Mouse (Mus musculus): ENCODE measurements around the gene Hscb. TPM values are rescaled to one million over a fixed set of nuclear protein-coding genes. Genes with fewer than 3 reads are reported as not detected.

Hscb gene
- polyA plus RNA-seq, 1 experiment: 31.3 TPM

GRCm38 (mm10) chr5:110780761-110781528, 58.6 kb downstream of the Hscb start:
- TF ChIP-seq CTCF (conservative IDR thresholded peaks at IDR 0.05; ENCODE audit: insufficient read depth, insufficient read length, low read depth, low read length) (no peak), POLR2A (IDR thresholded peaks at IDR 0.05; ENCODE audit: low read depth, low read length) (no peak)
- DNase-seq: no peak
- WGBS: 41% methylated on average over 10 of the region's 10 CpGs
- Histone ChIP-seq H3K4me3 (ENCODE audit: insufficient read depth, low read depth, low read length) (peak overlapping the region; percentile 64), H3K27me3 (replicated peaks; ENCODE audit: control insufficient read depth, insufficient read depth, low read length) (no peaks in the 10 kb centered on the region), H3K36me3 (ENCODE audit: control insufficient read depth, insufficient read depth, low read length) (no peaks in the 10 kb centered on the region), H3K27ac (ENCODE audit: insufficient read depth, low read depth, low read length) (peak overlapping the region; percentile 26; the same call in 1 of the 2 replicates), H3K4me1 (ENCODE audit: control insufficient read depth, insufficient read depth, low read length) (peaks cover 3% of the 10 kb centered on the region; the same call in 1 of the 2 replicates)

- 0 out of 2 replicates have a peak, but pooled peaks have one; percentile 3 for TF ChIP-seq CTCF (conservative IDR thresholded peaks at IDR 0.05; ENCODE audit: insufficient read depth, insufficient read length, low read depth, low read length)
- TF ChIP-seq POLR2A (IDR thresholded peaks at IDR 0.05; ENCODE audit: low read depth, low read length): no peak
- H3K4me1 ChIP-seq (ENCODE audit: control insufficient read depth, insufficient read depth, low read length): peaks cover 3% of the 10 kb centered on the region; the same call in 1 of the 2 replicates
- no peaks in the 10 kb centered on the region for H3K36me3 ChIP-seq (ENCODE audit: control insufficient read depth, insufficient read depth, low read length)
- DNase-seq: peak; percentile 97
- H3K27me3 ChIP-seq (replicated peaks; ENCODE audit: control insufficient read depth, insufficient read depth, low read length): no peaks in the 10 kb centered on the region
- H3K4me3 ChIP-seq (ENCODE audit: insufficient read depth, low read depth, low read length): peak within 1 kb of the TSS; percentile 64
- WGBS: under 1% methylated on average over 57 of the region's 57 CpGs
- peak within 1 kb of the TSS; percentile 26; the same call in 1 of the 2 replicates for H3K27ac ChIP-seq (ENCODE audit: insufficient read depth, low read depth, low read length)
Measured at GRCm38 (mm10) chr5:110779998-110780760, 59.4 kb downstream of the Hscb start, which contains the start of gene Pus1. TSS of gene Pus1 (minus strand) at chr5:110780659.

GRCm38 (mm10) chr5:110779276-110779997, 60.1 kb downstream of the Hscb start:
- Histone ChIP-seq H3K4me3 (ENCODE audit: insufficient read depth, low read depth, low read length) (peak overlapping the region; percentile 64), H3K27me3 (replicated peaks; ENCODE audit: control insufficient read depth, insufficient read depth, low read length) (no peaks in the 10 kb centered on the region), H3K36me3 (ENCODE audit: control insufficient read depth, insufficient read depth, low read length) (no peaks in the 10 kb centered on the region), H3K4me1 (ENCODE audit: control insufficient read depth, insufficient read depth, low read length) (peaks cover 3% of the 10 kb centered on the region; the same call in 1 of the 2 replicates), H3K27ac (ENCODE audit: insufficient read depth, low read depth, low read length) (no peak overlapping the region)
- WGBS: 15% methylated on average over 15 of the region's 15 CpGs
- DNase-seq: no peak
- TF ChIP-seq POLR2A (IDR thresholded peaks at IDR 0.05; ENCODE audit: low read depth, low read length) (no peak), CTCF (conservative IDR thresholded peaks at IDR 0.05; ENCODE audit: insufficient read depth, insufficient read length, low read depth, low read length) (no peak)

Other genes starting within 250 kb of the Hscb start
- 32.6 and 40.9 TPM in 2 replicates for gene Noc4l, start 186.4 kb downstream of the Hscb start, polyA plus RNA-seq (2012; rRNA removed)
- 11.9 TPM in 2 replicates for gene Ddx51, start 186.3 kb downstream of the Hscb start, polyA plus RNA-seq (2012; rRNA removed)
- 28.2 and 29.6 TPM in 2 replicates for gene Ep400, start 69.1 kb downstream of the Hscb start, polyA plus RNA-seq (2012; rRNA removed)
- 38.6 TPM in 2 replicates for gene Pus1, start 59.1 kb downstream of the Hscb start, polyA plus RNA-seq (2012; rRNA removed)
- 43.7 and 44.0 TPM in 2 replicates for gene Ulk1, start 29.7 kb downstream of the Hscb start, polyA plus RNA-seq (2012; rRNA removed)
- gene Chek2, start 202 bp upstream of the Hscb start, polyA plus RNA-seq (2012; rRNA removed): 4.5 and 5.4 TPM in 2 replicates
- gene Ttc28, start 40.0 kb upstream of the Hscb start, polyA plus RNA-seq (2012; rRNA removed): 6.6 TPM in 2 replicates